Mouse (Mus musculus) neutrophil, adult 83 days (primary cell): ENCODE results near the gene Hist1h3i. TPM values are rescaled to one million over a fixed set of nuclear protein-coding genes. Genes with fewer than 3 reads are reported as not detected.

Source experiments
- total RNA-seq, 2 experiments: library from RNA; stranded (reverse); gene quantifications; one replicate each; pipeline ENCODE4 v1.2.4; 2023

Hist1h3i gene
- 1,000 to 10,000 TPM; 1,415 to 1,653 TPM for total RNA-seq

DNA sequence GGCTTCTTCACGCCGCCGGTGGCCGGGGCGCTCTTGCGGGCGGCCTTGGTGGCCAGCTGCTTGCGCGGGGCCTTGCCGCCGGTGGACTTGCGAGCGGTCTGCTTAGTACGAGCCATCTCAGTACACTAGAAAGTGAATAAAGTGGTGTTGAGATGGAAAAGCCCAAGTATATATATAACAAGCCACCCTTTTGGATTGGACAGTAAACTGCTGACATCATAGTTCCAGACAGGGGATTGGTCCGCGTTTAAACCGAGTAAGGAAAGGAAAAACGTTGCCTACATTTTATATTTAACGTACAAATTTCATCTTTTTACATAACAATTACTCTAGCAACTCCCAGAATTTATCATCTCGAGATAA, at the start of gene Hist1h3i:
TSS of gene Hist1h3i (minus strand) at position 116 of the 363 bp plus-strand sequence.

GRCm38 (mm10) chr13:21831418-21832394, 48.5 kb upstream of the Hist1h3i start, which contains the start of gene Hist1h4n:
TSS of gene Hist1h4n (minus strand) at chr13:21832196.

DNA sequence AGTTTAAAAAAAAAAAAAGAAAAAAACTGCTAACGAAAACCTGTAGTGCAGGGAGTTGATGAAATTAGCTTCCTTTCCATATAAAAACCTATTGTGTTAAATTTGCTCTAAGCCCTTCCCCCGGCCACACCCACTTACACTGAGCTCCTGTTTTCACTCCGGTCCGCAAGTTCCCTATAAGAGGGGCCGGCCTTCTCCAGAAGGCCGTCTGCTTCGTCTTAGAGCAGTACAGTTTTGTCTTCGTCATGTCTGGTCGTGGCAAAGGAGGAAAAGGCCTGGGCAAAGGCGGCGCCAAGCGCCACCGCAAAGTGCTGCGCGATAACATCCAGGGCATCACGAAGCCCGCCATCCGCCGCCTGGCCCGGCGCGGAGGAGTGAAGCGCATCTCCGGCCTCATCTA, 28.4 kb upstream of the Hist1h3i start, which contains the start of gene Hist1h4m:
TSS of gene Hist1h4m (plus strand) at position 208 of the 400 bp plus-strand sequence.

DNA sequence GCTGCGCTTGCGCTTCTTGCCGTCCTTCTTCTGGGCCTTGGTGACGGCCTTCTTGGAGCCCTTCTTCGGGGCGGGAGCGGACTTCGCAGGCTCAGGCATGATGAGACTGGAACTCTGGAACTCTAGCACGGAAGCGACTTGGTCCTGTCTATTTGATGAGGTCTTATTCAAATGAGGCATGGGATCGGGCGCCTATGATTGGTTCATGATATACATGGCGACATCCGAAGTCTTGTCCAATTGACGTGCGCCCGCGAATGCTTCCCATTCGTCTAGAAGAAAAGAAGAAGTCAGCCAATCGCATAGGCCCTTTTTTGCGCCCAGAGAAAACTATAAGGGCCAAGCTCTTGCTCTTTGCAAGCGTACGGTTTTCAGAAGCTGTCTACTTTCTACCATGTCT, 26.9 kb upstream of the Hist1h3i start, which contains the start of the genes Hist1h2bq and Hist1h2ao:
TSS of gene Hist1h2bq (minus strand) at position 125 of the 400 bp plus-strand sequence.
TSS of gene Hist1h2ao (plus strand) at position 393 of the 400 bp plus-strand sequence.

DNA sequence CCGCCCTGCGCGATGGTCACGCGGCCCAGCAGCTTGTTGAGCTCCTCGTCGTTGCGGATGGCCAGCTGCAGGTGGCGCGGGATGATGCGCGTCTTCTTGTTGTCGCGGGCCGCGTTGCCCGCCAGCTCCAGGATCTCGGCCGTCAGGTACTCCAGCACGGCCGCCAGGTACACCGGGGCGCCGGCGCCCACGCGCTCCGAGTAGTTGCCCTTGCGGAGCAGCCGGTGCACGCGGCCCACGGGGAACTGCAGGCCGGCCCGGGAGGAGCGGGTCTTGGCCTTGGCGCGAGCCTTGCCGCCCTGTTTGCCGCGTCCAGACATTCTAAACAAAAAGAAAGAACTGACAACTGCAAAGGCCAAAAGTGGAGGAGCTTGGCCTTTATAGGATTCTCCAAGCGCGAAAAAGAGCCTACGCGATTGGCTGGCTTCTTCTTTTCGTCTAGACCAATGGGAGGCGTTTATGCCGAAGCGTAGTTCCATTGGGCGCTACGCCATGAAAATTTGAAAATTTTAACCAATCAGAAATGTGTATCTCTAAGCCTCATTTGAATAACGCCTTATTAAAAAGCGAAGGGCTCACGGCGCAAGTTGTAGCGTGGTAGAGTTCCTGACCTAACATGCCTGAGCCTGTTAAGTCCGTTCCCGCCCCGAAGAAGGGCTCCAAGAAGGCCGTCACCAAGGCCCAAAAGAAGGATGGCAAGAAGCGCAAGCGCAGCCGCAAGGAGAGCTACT, 3.9 kb upstream of the Hist1h3i start, which contains the start of the genes Hist1h2an and Hist1h2bp:
TSS of gene Hist1h2an (minus strand) at position 320 of the 731 bp plus-strand sequence.
TSS of gene Hist1h2bp (plus strand) at position 563 of the 731 bp plus-strand sequence.

GRCm38 (mm10) chr13:21779767-21780731, 3.1 kb downstream of the Hist1h3i start, which contains the start of gene Hist1h1b:
TSS of gene Hist1h1b (minus strand) at chr13:21780625.

GRCm38 (mm10) chr13:21753524-21754285, 29.5 kb downstream of the Hist1h3i start, which contains the start of the genes Hist1h2ak and Hist1h2bn:
TSS of gene Hist1h2ak (minus strand) at chr13:21753827.
TSS of gene Hist1h2bn (plus strand) at chr13:21754123.

GRCm38 (mm10) chr13:21750159-21751017, 32.8 kb downstream of the Hist1h3i start, which contains the start of gene Hist1h4k:
TSS of gene Hist1h4k (minus strand) at chr13:21750505.

DNA sequence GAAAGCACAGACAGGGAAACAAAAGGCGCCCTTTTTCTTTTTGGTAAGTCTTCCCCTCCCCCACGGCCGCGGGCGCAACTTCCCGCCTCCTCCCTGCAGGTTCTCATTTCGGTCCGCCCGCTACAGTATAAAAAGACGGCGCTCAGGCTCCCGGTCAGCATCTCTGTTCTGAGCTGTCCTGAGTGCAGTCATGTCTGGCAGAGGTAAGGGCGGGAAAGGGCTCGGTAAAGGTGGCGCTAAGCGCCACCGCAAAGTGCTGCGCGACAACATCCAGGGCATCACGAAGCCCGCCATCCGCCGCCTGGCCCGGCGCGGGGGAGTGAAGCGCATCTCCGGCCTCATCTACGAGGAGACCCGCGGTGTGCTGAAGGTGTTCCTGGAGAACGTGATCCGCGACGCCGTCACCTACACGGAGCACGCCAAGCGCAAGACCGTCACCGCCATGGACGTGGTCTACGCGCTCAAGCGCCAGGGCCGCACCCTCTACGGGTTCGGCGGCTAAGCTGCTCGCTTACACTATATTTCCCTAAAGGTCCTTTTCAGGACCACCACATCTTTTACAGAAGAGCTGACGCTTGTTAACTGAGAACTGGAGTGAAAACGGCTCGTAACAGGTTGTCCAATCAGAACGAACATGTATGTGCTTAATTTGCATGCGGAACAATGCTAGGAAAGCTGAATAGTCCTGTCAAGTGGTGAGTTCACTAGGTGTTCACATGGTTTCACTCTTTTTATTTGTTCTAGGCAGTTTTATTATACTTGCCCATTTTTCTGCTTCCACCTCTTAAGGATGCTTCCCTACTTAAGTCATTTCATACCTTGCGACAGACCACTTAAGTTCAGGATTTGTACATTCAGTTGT, 48.0 kb downstream of the Hist1h3i start, which contains the start of gene Hist1h4j:
TSS of gene Hist1h4j (plus strand) at position 159 of the 862 bp plus-strand sequence.

Other genes starting within 250 kb of the Hist1h3i start
- not detected for gene Olfr1366, start 240.6 kb downstream of the Hist1h3i start, total RNA-seq
- not detected for gene Olfr1535, start 223.5 kb downstream of the Hist1h3i start, total RNA-seq
- gene Olfr1364, start 201.6 kb downstream of the Hist1h3i start, total RNA-seq, result not detected
- not detected for gene Olfr1362, start 169.3 kb downstream of the Hist1h3i start, total RNA-seq
- not detected for gene Olfr11, start 140.9 kb downstream of the Hist1h3i start, total RNA-seq
- gene Olfr1361, start 120.0 kb downstream of the Hist1h3i start, total RNA-seq, result not detected
- not detected for gene Olfr1360, start 106.0 kb downstream of the Hist1h3i start, total RNA-seq
- not detected for gene Olfr1359, start 85.3 kb downstream of the Hist1h3i start, total RNA-seq
- 1,000 to 10,000 TPM; 1,112 to 1,155 TPM for gene Hist1h2bl, start 67.2 kb downstream of the Hist1h3i start, total RNA-seq
- gene Hist1h2ai, start 66.9 kb downstream of the Hist1h3i start, total RNA-seq, result 100 to 1,000 TPM; 381 to 445 TPM
- 1,000 to 10,000 TPM; 1,706 to 1,716 TPM for gene Hist1h3h, start 65.7 kb downstream of the Hist1h3i start, total RNA-seq
- 100 to 1,000 TPM; 312 to 338 TPM for gene Hist1h2bm, start 61.3 kb downstream of the Hist1h3i start, total RNA-seq
- gene Hist1h4j, start 48.3 kb downstream of the Hist1h3i start, total RNA-seq, result 100 to 1,000 TPM; 189 to 204 TPM
- gene Hist1h4k, start 32.9 kb downstream of the Hist1h3i start, total RNA-seq, result 1,000 to 10,000 TPM; 2,442 to 2,952 TPM
- 100 to 1,000 TPM; 484 to 517 TPM for gene Hist1h2ak, start 29.5 kb downstream of the Hist1h3i start, total RNA-seq
- gene Hist1h2bn, start 29.2 kb downstream of the Hist1h3i start, total RNA-seq, result 100 to 1,000 TPM; 773 to 822 TPM
- gene Hist1h1b, start 2.7 kb downstream of the Hist1h3i start, total RNA-seq, result 100 to 1,000 TPM; 670 to 767 TPM
- 100 to 1,000 TPM; 208 to 211 TPM for gene Hist1h2an, start 3.8 kb upstream of the Hist1h3i start, total RNA-seq
- gene Hist1h2bp, start 4.1 kb upstream of the Hist1h3i start, total RNA-seq, result 100 to 1,000 TPM; 541 to 563 TPM
- 1,000 to 10,000 TPM; 1,187 to 1,287 TPM for gene Hist1h2bq, start 26.8 kb upstream of the Hist1h3i start, total RNA-seq
- 1,000 to 10,000 TPM; 2,421 to 2,630 TPM for gene Hist1h2ao, start 27.1 kb upstream of the Hist1h3i start, total RNA-seq
- gene Hist1h4m, start 28.4 kb upstream of the Hist1h3i start, total RNA-seq, result 1,000 to 10,000 TPM; 1,420 to 1,801 TPM
- gene Hist1h4n, start 48.8 kb upstream of the Hist1h3i start, total RNA-seq, result 1,000 to 10,000 TPM in 1 of 2 experiments, 100 to 1,000 TPM in 1; 619 to 1,159 TPM
- 100 to 1,000 TPM; 551 to 589 TPM for gene Hist1h2ap, start 50.1 kb upstream of the Hist1h3i start, total RNA-seq
- gene Hist1h2br, start 50.4 kb upstream of the Hist1h3i start, total RNA-seq, result 1,000 to 10,000 TPM; 1,190 to 1,308 TPM
- gene Zfp184, start 161.7 kb upstream of the Hist1h3i start, total RNA-seq, result under 1 TPM; 0.35 to 0.60 TPM
- gene Pom121l2, start 197.8 kb upstream of the Hist1h3i start, total RNA-seq, result not detected
- gene Prss16, start 226.4 kb upstream of the Hist1h3i start, total RNA-seq, result 1 to 10 TPM; 2.5 to 2.8 TPM